Mouse (Mus musculus) liver, embryonic 14.5 days (tissue): Measurements from ENCODE around the gene Prss54.

Source experiments
- CTCF ChIP-seq: IDR thresholded peaks from 2 replicates; pipeline ENCODE4 v1.5.1; 2016; ENCODE audit warnings: antibody characterized with exemption, low read depth, control low read depth
- EP300 ChIP-seq: IDR thresholded peaks from 2 replicates; pipeline ENCODE4 v1.6.1; 2016; ENCODE audit warnings: antibody characterized with exemption, low read depth

DNA sequence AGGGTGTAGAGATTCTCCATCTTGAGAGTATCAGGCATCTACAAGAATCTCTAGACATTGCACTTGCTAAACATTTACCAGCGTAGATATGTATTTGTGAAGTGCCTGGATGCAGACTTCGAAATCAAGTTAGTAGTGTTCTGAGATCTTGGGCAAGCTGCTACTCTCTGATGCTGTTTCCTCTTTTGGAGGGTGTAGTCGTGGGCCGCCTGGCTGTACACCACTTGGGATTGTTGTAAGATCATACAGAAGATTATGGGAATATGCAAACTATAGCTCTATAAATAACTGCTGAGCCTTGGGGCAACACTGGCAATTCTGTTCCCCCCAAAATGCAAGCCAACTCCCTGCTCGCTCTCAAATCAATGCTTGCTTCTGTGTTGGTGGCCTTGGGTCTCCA, 3.0 kb downstream of the Prss54 start:
- TF ChIP-seq CTCF (no peak), EP300 (no peak)
